Mouse (Mus musculus): ENCODE measurements around the gene Zfp598. TPM values are rescaled to one million over a fixed set of nuclear protein-coding genes. Genes with fewer than 3 reads are reported as not detected.

Zfp598 gene
- total and polyA plus RNA-seq, 3 experiments: 22.1 to 54.0 (median 31.8) TPM

GRCm38 (mm10) chr17:24644030-24644715 lies 25.3 kb upstream of the Zfp598 start:
- Histone ChIP-seq H3K27me3 (replicated peaks) (peaks cover 9% of the 10 kb centered on the region), H3K9me3 (replicated peaks; ENCODE audit: low read length) (no peaks in the 10 kb centered on the region), H3K4me1 (ENCODE audit: control insufficient read depth in 1 of 2, insufficient read depth in 2 of 2) (peaks cover 8 to 40% of the 10 kb centered on the region in 2 experiments), H3K27ac (ENCODE audit: insufficient read depth, low read depth) (no peak overlapping the region), H3K4me2 (ENCODE audit: insufficient read depth, low read depth, poor library complexity, severe bottlenecking) (no peak overlapping the region), H3K4me3 (replicated peaks in 1 of 3; ENCODE audit: low read depth in 2 of 3, low read length in 2 of 3, poor library complexity in 1 of 3) (no peak overlapping the region), H3K79me2 (replicated peaks; ENCODE audit: control insufficient read depth, extremely low read depth, insufficient read depth, poor library complexity, severe bottlenecking) (no peaks in the 10 kb centered on the region), H3K36me3 (replicated peaks in 1 of 2; ENCODE audit: control insufficient read depth in 1 of 2, insufficient read depth in 1 of 2, low read length in 1 of 2) (peaks cover 0 to 16% of the 10 kb centered on the region in 2 experiments), H3K9ac (ENCODE audit: insufficient read depth, low read depth) (no peak overlapping the region)
- DNase-seq (ENCODE audit: extremely low read depth): no peak
- no peak for TF ChIP-seq HCFC1 (IDR thresholded peaks at IDR 0.05; ENCODE audit: low read depth, low read length)
- no peak for TF ChIP-seq CHD1 (IDR thresholded peaks at IDR 0.05; ENCODE audit: low read depth, low read length)
- TF ChIP-seq BHLHE40 (IDR thresholded peaks at IDR 0.05; ENCODE audit: low read depth, low read length): no peak
- dilution Hi-C loops (cut with MboI; ENCODE audit: extremely low pct_ligation_motif_present, extremely low pct_unique_long_range_greater_than_20kb, low sequenced_read_pairs): no loop called here
- in situ Hi-C loops (cut with MboI; ENCODE audit: low pct_ligation_motif_present, low pct_unique_long_range_greater_than_20kb, low sequenced_read_pairs): loop anchor here (5.0 kb wide), 1 partner anchor 97 kb away; the partner anchor contains the start of gene Pkd1

- TF ChIP-seq SIN3A (IDR thresholded peaks at IDR 0.05; ENCODE audit: low read length) (peak; percentile 35; the same call in 1 of the 2 replicates), MAX (IDR thresholded peaks at IDR 0.05; ENCODE audit: low read length) (no peak), ETS1 (conservative IDR thresholded peaks at IDR 0.05; ENCODE audit: low read depth, low read length) (peak; percentile 67), EP300 (IDR thresholded peaks at IDR 0.05; ENCODE audit: low read length) (peak; percentile 24; the same call in 1 of the 2 replicates), JUN (IDR thresholded peaks at IDR 0.05; ENCODE audit: insufficient read depth, low read depth, low read length) (no peak), CHD2 (IDR thresholded peaks at IDR 0.05; ENCODE audit: low read length) (no peak), ELF1 (IDR thresholded peaks at IDR 0.05; ENCODE audit: low read depth, low read length) (no peak)
- peak; percentile 58 for DNase-seq (ENCODE audit: extremely low read depth)
- Histone ChIP-seq H3K27ac (ENCODE audit: insufficient read depth, low read depth) (no peak overlapping the region), H3K27me3 (replicated peaks) (peaks cover 17% of the 10 kb centered on the region), H3K4me3 (replicated peaks in 1 of 3; ENCODE audit: low read depth in 2 of 3, low read length in 2 of 3, poor library complexity in 1 of 3) (peak overlapping the region in 1 of 3 experiments; percentile 16), H3K4me2 (ENCODE audit: insufficient read depth, low read depth, poor library complexity, severe bottlenecking) (no peak overlapping the region), H3K9me3 (replicated peaks; ENCODE audit: low read length) (no peaks in the 10 kb centered on the region), H3K9ac (ENCODE audit: insufficient read depth, low read depth) (no peak overlapping the region), H3K79me2 (replicated peaks; ENCODE audit: control insufficient read depth, extremely low read depth, insufficient read depth, poor library complexity, severe bottlenecking) (no peaks in the 10 kb centered on the region), H3K36me3 (replicated peaks in 1 of 2; ENCODE audit: control insufficient read depth in 1 of 2, insufficient read depth in 1 of 2, low read length in 1 of 2) (peaks cover 0 to 8% of the 10 kb centered on the region in 2 experiments), H3K4me1 (ENCODE audit: control insufficient read depth in 1 of 2, insufficient read depth in 2 of 2) (peaks cover 12 to 46% of the 10 kb centered on the region in 2 experiments)
- in situ Hi-C loops (cut with MboI; ENCODE audit: low pct_ligation_motif_present, low pct_unique_long_range_greater_than_20kb, low sequenced_read_pairs) (loop anchor here (5.0 kb wide), 1 partner anchor 98 kb away; the partner anchor contains the start of gene Pkd1), dilution Hi-C loops (cut with MboI; ENCODE audit: extremely low pct_ligation_motif_present, extremely low pct_unique_long_range_greater_than_20kb, low sequenced_read_pairs) (no loop called here)
Measured at GRCm38 (mm10) chr17:24644875-24645721, 24.4 kb upstream of the Zfp598 start.

- in situ Hi-C loops (cut with MboI; ENCODE audit: low pct_ligation_motif_present, low pct_unique_long_range_greater_than_20kb, low sequenced_read_pairs): no loop called here
- H3K9ac ChIP-seq (ENCODE audit: insufficient read depth, low read depth): no peak overlapping the region
- dilution Hi-C loops (cut with MboI; ENCODE audit: extremely low pct_ligation_motif_present, extremely low pct_unique_long_range_greater_than_20kb, low sequenced_read_pairs): no loop called here
- no peaks in the 10 kb centered on the region for H3K9me3 ChIP-seq (replicated peaks; ENCODE audit: low read length)
- H3K27me3 ChIP-seq (replicated peaks): peaks cover 22% of the 10 kb centered on the region
- H3K36me3 ChIP-seq (replicated peaks in 1 of 2; ENCODE audit: control insufficient read depth in 1 of 2, insufficient read depth in 1 of 2, low read length in 1 of 2): no peaks in the 10 kb centered on the region
- peaks cover 12 to 46% of the 10 kb centered on the region in 2 experiments for H3K4me1 ChIP-seq (ENCODE audit: control insufficient read depth in 1 of 2, insufficient read depth in 2 of 2)
- DNase-seq (ENCODE audit: extremely low read depth): no peak
- H3K4me3 ChIP-seq (replicated peaks in 1 of 3; ENCODE audit: low read depth in 2 of 3, low read length in 2 of 3, poor library complexity in 1 of 3): no peak overlapping the region
- H3K27ac ChIP-seq (ENCODE audit: insufficient read depth, low read depth): no peak overlapping the region
- H3K79me2 ChIP-seq (replicated peaks; ENCODE audit: control insufficient read depth, extremely low read depth, insufficient read depth, poor library complexity, severe bottlenecking): no peaks in the 10 kb centered on the region
- H3K4me2 ChIP-seq (ENCODE audit: insufficient read depth, low read depth, poor library complexity, severe bottlenecking): no peak overlapping the region
- TF ChIP-seq USF1 (IDR thresholded peaks at IDR 0.05; ENCODE audit: low read depth, low read length): no peak
- no peak for TF ChIP-seq JUND (conservative IDR thresholded peaks at IDR 0.05; ENCODE audit: low read depth, low read length)
- TF ChIP-seq KAT2A (IDR thresholded peaks at IDR 0.05; ENCODE audit: insufficient replicate concordance, low read length): no peak
- TF ChIP-seq BHLHE40 (IDR thresholded peaks at IDR 0.05; ENCODE audit: low read depth, low read length): no peak
- no peak for TF ChIP-seq ZMIZ1 (IDR thresholded peaks at IDR 0.05; ENCODE audit: low read depth, low read length)
- no peak for TF ChIP-seq JUN (IDR thresholded peaks at IDR 0.05; ENCODE audit: insufficient read depth, low read depth, low read length)
- no peak for TF ChIP-seq MAX (IDR thresholded peaks at IDR 0.05; ENCODE audit: low read length)
- no peak for TF ChIP-seq MAZ (IDR thresholded peaks at IDR 0.05; ENCODE audit: low read depth, low read length)
- TF ChIP-seq HCFC1 (IDR thresholded peaks at IDR 0.05; ENCODE audit: low read depth, low read length): no peak
- no peak for TF ChIP-seq NELFE (IDR thresholded peaks at IDR 0.05; ENCODE audit: low read depth, low read length)
- TF ChIP-seq IRF4 (IDR thresholded peaks at IDR 0.05; ENCODE audit: low read depth, low read length): no peak
- TF ChIP-seq ZKSCAN1 (IDR thresholded peaks at IDR 0.05; ENCODE audit: borderline replicate concordance, low read depth, low read length): no peak
- TF ChIP-seq ETS1 (conservative IDR thresholded peaks at IDR 0.05; ENCODE audit: low read depth, low read length): no peak
- no peak for TF ChIP-seq ZNF384 (IDR thresholded peaks at IDR 0.05; ENCODE audit: low read depth, low read length)
- TF ChIP-seq CHD1 (IDR thresholded peaks at IDR 0.05; ENCODE audit: low read depth, low read length): no peak
- no peak for TF ChIP-seq ELF1 (IDR thresholded peaks at IDR 0.05; ENCODE audit: low read depth, low read length)
- TF ChIP-seq UBTF (IDR thresholded peaks at IDR 0.05; ENCODE audit: low read depth, low read length): no peak
Measured at GRCm38 (mm10) chr17:24645916-24646315, 23.6 kb upstream of the Zfp598 start.

Data from CH12.LX (cell line).